Mouse (Mus musculus) layer of hippocampus, postnatal 14 days (tissue): ENCODE measurements around the gene Plekhg2. TPM values are rescaled to one million over a fixed set of nuclear protein-coding genes. Genes with fewer than 3 reads are reported as not detected.

ENCODE experiments used
- DNase-seq, 2 experiments: peaks; one replicate each; pipeline ENCODE4 v3.0.0; 2021 to 2022; ENCODE audit warnings: low spot score in 2 of 2, mixed read lengths in 1 of 2
- total RNA-seq, 2 experiments: library from RNA; stranded (reverse); gene quantifications; 2 replicates each; pipeline ENCODE4 v1.2.3; 2021

Plekhg2 gene
- total RNA-seq, 2 experiments from 2014 or later: 11.6 to 12.3 TPM

DNA sequence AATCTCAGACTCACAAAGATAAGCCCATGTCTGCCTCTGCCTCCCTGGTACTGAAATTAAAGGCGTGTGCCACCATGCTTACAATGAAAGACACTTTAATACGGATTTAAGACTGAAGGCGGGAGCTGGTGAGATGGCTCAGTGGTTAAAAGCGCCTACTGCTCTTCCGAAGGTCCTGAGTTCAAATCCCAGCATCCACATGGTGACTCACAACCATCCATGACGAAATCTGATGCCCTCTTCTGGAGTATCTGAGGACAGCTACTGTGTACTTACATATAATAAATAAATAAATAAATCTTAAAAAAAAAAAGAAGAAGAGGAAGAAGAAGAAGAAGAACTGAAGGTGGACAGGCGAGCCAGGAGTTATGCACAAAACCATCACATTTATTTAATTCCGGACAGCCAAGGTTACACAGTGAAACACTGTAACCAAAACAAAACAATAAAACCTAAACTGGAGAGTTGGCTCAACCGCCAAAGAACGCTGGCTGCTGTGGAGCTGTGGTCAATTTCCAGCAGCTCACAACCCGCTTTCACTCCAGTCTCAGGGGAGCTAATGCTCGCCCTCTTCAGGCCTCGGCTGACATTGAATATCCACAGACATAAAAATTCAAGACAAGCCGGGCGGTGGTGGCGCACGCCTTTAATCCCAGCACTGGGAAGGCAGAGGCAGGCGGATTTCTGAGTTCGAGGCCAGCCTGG is 33.0 kb downstream of the Plekhg2 start:
- peak in 1 of 2 experiments; percentile 28 for DNase-seq

DNA sequence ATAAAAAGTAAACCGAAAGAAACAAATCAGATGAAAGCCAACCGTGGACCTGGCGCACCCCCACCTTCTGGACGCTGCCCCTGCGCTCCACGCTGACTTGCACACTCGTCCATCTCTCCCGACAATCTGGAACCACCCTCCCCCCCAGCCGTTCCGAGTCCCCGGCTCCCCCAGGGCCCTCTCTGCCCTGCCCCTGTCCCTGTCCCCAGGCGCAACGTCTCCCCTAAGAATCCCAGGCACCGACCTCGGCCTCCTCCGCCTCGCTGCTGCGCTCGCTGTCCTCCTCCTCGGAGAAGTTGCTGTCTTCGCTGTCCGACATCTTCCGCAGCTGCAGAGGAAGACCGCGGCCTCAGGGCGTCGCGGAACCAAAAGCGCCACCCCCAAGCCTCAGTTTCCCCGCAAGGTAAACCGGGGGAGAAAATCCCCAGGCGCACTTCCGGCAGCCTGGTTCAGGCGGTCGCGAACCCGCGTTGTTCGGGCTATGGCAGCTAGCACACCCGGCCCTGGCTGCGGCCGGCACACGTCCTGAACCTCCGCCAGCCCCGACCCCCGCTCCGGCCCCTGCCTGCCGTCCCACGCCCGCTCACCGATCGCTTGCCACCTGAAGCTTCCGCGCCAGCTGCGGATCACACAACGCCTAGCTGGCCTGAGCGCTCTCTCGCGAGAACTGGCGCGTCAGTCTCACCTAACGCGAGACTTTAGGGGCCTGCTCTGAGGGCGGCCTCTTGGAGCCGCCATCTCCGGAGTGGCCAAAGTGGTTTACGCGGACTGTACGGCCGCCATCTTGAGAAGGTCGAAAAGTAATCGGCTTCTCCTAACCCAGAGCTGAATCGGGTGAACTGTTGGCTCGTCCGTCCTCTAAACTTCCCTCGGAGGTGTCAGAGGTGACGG is 34.0 kb downstream of the Plekhg2 start, which contains the start of gene Supt5:
Gene Supt5 (minus strand): TSS at position 639 of the 891 bp plus-strand sequence.
- DNase-seq: peak; percentile 93 to 97

DNA sequence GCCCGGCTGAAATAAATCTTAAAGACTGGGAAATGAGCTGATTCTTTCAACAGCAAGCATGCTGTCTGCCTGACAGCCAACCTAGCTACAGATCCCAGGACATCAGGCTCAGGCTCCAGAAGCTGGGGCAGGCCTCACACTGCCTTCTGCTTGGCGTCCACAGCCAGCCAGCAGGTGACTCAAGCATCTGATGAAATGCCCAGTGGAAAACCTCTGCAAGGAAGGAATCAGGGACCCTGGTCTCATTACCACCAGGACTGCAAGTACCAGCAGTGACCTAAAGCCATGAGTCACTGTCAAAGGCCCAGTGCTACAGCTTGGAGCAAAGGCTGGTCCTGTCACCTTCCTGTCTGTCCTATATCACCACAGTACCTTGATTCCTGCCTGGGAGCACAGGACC is 36.9 kb downstream of the Plekhg2 start:
- DNase-seq: no peak

- DNase-seq: no peak
Measured at GRCm38 (mm10) chr7:28334534-28334933, 37.9 kb downstream of the Plekhg2 start.

DNA sequence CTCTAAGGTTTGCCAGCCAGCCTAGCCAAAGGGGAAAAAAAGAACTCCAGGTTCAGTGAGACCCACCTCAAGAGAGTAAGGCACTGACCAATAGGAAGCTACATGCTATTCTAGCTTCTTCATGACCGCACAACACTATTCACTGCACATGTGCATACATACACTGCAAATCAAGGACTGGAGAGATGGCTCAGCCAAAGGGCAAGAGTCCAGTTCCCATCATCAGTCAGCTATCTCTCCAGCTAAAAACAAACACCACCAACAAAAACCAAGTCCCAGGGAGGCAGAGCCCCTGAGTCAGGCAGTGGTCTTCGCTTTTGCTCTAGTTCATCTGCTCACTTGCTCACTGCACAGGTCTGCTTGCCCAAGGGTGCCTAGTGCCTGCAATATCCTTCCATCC is 44.1 kb downstream of the Plekhg2 start:
- DNase-seq: no peak

DNA sequence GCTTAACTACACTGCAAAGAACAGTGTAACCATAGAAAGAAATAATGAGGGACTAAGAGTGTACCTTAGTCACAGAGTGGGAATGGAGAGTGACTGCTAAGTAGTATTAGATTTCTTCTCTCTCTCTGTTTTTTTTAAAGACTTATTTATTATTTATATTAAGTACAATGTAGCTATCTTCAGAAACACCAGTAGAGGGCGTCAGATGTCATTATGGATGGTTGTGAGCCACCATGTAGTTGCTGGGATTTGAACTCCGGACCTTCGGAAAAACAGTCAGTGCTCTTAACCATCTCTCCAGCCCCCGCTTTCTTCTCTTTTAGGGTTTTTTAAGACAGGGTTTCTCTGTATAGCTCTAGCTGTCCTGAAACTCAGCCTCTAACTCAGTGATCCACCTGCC is 45.9 kb downstream of the Plekhg2 start:
- DNase-seq: no peak

- DNase-seq: no peak
Measured at GRCm38 (mm10) chr7:28325293-28325692, 47.1 kb downstream of the Plekhg2 start.

DNA sequence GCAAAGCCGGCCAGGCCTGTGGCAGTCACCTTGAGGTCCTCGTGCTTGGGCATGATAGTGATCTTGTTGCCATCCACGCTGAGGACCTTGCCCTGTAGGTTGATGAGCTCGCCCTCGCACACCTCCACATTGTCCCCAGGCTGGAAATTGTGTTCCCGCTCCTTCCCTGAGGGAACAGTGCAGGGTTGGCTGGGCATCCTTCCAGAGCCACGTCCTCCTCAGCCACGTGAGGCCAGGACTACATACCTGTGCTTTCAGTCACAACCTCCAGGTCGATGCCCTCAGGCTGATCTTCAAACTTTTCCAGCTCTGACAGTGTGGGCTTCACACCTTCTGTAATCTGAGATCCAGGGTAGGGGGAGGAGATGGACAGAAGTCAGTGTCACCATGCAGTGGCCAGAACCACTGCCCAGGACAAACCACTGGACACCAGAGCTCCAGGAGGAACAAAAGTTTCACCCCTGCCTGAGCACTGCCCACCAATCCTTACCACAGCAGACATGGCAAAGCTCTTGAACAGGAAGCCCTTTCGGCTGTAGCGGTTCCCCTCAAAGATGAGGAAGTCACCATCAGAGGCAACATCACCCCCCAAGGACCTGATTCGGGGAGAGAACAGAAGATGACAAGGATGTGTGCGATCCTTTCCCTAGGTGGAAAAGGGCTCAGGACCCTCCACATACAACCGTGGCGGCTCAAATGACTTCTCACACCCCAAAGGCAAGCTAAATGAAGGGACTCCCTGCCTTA is 50.3 kb downstream of the Plekhg2 start:
- no peak for DNase-seq

- DNase-seq: no peak
Measured at GRCm38 (mm10) chr7:28318714-28319113, 53.7 kb downstream of the Plekhg2 start.

GRCm38 (mm10) chr7:28318036-28318435 is 54.4 kb downstream of the Plekhg2 start:
- no peak for DNase-seq

DNA sequence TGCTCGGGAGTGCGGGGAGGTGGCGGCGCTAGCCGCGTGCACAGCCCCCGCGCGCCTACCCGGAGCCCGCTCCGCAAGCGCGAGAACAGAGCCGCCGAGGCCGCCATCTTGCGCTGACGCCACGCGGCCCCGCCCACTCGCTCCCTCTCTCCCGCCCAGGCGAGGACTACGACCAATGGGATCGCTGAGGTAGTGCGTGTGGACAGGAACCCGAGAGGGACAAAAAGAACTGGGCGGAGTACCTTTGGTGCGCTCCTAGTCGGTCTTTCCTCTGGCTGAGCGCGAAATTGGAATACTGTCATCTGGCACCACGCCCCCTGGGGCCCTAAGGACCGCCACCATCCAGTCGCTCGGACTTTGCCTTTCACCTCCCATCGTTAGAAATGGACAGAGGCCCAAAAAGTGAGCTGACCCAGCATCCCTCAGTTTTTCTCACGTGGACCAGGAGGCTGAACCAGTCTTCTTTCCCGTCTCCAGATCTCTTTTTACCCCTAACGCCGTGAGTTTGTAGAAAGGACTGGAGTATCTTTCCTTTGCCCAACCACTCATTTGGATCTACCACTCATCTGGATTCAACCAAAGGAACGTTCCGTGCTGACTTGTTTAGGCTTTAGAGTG is 60.4 kb downstream of the Plekhg2 start, which contains the start of gene Timm50:
Gene Timm50 (minus strand): TSS at position 147 of the 618 bp plus-strand sequence.
- DNase-seq: peak; percentile 97 to 99

DNA sequence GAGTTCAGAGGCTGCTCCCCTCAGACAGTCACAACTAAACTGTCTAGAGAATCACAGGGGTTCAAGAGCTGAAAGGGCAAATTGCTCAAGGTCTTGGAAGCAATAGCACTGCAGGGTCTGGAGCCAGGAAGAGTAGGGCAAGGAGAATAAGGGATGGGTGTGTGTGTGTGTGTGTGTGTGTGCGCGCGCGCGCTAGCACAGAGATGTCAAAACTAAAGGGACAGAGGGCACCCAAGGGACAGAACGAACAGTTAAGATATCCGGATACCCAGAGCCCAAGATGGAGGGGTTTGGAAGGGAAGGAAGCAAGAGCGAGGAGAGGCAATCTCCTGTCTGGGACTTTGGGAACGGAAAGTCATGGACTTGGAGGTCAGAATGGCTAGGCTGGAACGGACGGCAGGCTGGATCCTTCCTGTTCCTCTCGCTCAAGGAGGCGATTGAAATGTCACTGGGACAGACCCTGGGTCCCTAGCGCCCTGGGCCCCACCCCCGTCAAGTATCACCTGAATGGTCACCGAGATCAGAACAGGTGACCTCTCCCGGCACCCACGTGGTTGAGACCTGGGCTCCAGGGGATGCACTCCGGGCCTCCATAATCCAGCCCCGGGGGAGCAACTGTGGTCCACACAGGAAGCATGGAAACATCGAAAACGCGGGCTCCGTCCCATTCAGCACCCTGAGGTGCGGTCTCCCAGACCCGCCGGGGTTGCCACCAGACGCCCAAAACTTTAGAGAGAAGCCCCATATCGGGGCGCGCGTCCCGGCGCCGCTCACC is 61.1 kb downstream of the Plekhg2 start:
- DNase-seq: no peak

GRCm38 (mm10) chr7:28309737-28310136 is 62.7 kb downstream of the Plekhg2 start:
- no peak for DNase-seq

Other genes with a start within 250 kb of the Plekhg2 start
- gene 9530053A07Rik, start 243.1 kb downstream of the Plekhg2 start, total RNA-seq: under 1 TPM; 0.05 to 0.12 TPM
- gene Fbl, start 202.9 kb downstream of the Plekhg2 start, total RNA-seq: 10 to 100 TPM; 53.0 to 58.7 TPM
- gene Dyrk1b, start 193.1 kb downstream of the Plekhg2 start, total RNA-seq: 10 to 100 TPM; 37.5 to 43.5 TPM
- 10 to 100 TPM; 65.7 to 66.1 TPM for gene Eid2, start 104.7 kb downstream of the Plekhg2 start, total RNA-seq
- gene Eid2b, start 94.9 kb downstream of the Plekhg2 start, total RNA-seq: 10 to 100 TPM; 40.5 to 41.4 TPM
- 1 to 10 TPM; 2.4 to 3.0 TPM for gene Selenov, start 81.4 kb downstream of the Plekhg2 start, total RNA-seq
- 1 to 10 TPM; 4.9 to 5.1 TPM for gene Dll3, start 70.4 kb downstream of the Plekhg2 start, total RNA-seq
- gene Timm50, start 60.5 kb downstream of the Plekhg2 start, total RNA-seq: 10 to 100 TPM; 40.1 to 44.8 TPM
- gene Supt5, start 33.9 kb downstream of the Plekhg2 start, total RNA-seq: 100 to 1,000 TPM; 109 TPM
- 100 to 1,000 TPM; 464 to 499 TPM for gene Rps16, start 21.9 kb downstream of the Plekhg2 start, total RNA-seq
- gene Zfp36, start 7.7 kb upstream of the Plekhg2 start, total RNA-seq: 1 to 10 TPM; 3.6 to 3.9 TPM
- gene Med29, start 20.1 kb upstream of the Plekhg2 start, total RNA-seq: 10 to 100 TPM; 19.3 to 20.1 TPM
- gene Paf1, start 20.4 kb upstream of the Plekhg2 start, total RNA-seq: 10 to 100 TPM; 73.5 to 74.2 TPM
- 1 to 10 TPM; 3.2 to 3.8 TPM for gene Gmfg, start 64.8 kb upstream of the Plekhg2 start, total RNA-seq
- gene Lrfn1, start 79.4 kb upstream of the Plekhg2 start, total RNA-seq: 10 to 100 TPM; 80.1 to 83.1 TPM
- gene Ifnl2, start 137.9 kb upstream of the Plekhg2 start, total RNA-seq: not detected
- gene Ifnl3, start 150.2 kb upstream of the Plekhg2 start, total RNA-seq: not detected
- gene Sycn, start 168.3 kb upstream of the Plekhg2 start, total RNA-seq: not detected
- gene Nccrp1, start 174.7 kb upstream of the Plekhg2 start, total RNA-seq: under 1 TPM; 0.33 to 0.62 TPM
- 10 to 100 TPM; 69.5 to 71.6 TPM for gene Samd4b, start 225.5 kb upstream of the Plekhg2 start, total RNA-seq
- 10 to 100 TPM; 11.6 to 14.6 TPM for gene Pak4, start 225.6 kb upstream of the Plekhg2 start, total RNA-seq